Mouse (Mus musculus) left cerebral cortex, adult 9 months (tissue): Measurements from ENCODE around the gene Kcnip3.

ENCODE experiments used
- DNase-seq, 2 experiments: peaks; one replicate each; pipeline ENCODE4 v3.0.0; 2022; ENCODE audit warnings: low spot score in 2 of 2

Kcnip3 gene

DNA sequence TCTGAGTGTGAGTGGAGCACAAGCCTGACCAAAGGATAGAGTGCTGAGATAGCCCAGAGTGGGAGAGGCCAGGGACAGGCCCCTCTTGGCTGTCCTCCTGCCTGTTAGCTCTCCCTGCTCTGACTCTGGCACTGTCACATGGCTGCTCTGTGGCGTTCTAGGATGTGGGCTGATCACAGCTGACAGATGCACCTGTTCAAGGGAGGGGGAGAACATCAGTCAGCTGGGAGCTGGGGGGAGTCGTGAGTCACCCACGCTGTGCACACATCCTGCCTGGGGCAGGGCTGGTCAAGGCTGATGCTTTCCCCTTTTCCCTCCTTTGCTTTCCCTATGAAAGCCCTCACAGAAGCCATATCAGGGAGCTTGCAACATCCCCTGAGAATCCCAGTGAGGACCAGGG is 3.6 kb downstream of the Kcnip3 start:
- DNase-seq = peak in 1 of 2 experiments; percentile 73

GRCm38 (mm10) chr2:127517081-127517480 is 4.8 kb downstream of the Kcnip3 start:
- peak in 1 of 2 experiments; percentile 85 for DNase-seq

- no peak for DNase-seq
Measured at GRCm38 (mm10) chr2:127514380-127515124, 7.3 kb downstream of the Kcnip3 start.

GRCm38 (mm10) chr2:127513244-127513643 is 8.7 kb downstream of the Kcnip3 start:
- DNase-seq = no peak

DNA sequence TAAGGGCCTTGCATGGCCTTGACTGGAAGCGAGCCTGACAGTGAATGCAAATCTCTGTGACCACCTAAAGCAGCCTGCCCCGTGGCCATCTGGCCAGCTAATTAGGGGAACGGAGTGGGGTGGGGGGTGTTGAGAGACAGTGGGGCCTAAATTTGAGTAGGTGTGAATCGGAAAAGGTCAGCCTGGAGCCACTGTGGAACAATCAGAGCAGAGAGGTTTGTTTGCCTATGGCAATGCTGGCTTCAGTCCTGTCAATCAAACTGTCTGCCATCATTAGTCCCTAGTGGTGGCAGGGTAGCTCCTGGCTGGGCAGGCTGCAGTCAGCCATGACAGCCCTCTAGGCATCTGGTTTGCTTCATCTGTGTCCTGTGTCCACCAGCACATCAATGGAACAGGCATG is 10.5 kb downstream of the Kcnip3 start:
- DNase-seq = no peak

DNA sequence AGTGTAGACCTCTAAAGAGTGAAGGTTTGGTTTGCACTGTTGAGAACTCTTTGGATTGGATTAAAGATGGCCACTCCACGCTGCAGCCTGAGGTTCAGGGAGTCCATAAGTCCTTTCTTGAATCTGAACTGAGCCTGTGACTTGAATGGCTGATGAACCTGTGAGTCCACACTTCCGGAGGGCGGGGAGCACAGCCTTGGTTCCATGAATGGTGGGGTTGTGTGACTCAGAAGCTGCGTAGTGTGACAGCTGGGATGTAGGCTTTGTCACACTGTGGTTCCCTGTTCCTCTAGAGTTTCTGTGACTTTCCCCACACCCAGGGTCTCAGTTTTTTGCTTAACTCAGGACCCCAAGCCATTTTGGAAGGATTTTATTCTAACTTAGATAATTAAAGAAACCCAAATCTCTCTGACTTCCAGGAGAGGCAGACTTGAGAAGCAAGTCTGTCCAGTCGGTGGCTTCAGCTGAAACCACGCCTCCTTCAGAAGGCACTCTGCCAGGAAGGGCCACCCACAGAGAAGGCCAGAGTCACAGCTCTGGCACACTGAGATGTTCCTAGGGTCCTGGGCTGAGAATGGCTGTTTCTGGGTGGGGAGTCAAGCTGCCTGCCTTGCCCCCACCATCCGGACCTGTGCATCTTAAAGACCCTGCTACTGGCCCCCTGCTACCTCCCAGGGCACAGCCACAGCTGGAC is 13.8 kb downstream of the Kcnip3 start:
- no peak for DNase-seq

DNA sequence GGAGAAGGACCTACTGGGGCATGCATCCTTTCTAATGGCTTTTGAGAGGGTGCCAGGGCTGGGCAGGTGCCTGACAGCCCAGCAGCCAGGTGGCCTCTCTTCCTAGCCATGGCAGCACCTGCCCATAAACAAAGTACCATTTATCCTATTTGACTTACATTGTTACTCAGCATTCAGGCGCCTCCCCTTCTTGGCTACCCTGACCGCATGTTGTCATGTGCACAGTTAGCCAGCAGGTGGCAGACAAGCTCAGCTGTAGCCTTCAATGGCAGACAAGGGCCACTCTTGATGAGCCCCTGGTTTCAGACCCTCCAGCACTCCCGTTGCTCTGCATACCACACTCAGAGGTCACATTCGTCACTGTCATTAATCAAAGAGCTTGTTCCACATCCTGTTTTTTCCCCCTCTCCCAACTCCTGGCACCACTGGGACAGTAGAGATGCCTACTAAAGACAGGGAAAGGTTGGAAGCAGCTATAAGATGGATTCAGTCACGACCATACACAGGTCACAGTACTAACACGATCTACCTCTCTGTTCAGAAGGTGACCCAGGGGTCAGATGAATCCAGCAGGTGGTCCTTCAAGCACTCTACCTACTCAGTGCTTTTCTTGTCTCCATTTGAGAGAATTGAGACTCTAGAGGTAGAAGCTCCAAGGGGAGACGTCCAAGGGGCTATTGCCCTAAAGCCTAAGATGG is 14.7 kb downstream of the Kcnip3 start:
- peak in 1 of 2 experiments; percentile 91 for DNase-seq

GRCm38 (mm10) chr2:127506131-127506632 is 15.7 kb downstream of the Kcnip3 start:
- no peak for DNase-seq

- DNase-seq = no peak
Measured at GRCm38 (mm10) chr2:127505196-127505595, 16.7 kb downstream of the Kcnip3 start.

DNA sequence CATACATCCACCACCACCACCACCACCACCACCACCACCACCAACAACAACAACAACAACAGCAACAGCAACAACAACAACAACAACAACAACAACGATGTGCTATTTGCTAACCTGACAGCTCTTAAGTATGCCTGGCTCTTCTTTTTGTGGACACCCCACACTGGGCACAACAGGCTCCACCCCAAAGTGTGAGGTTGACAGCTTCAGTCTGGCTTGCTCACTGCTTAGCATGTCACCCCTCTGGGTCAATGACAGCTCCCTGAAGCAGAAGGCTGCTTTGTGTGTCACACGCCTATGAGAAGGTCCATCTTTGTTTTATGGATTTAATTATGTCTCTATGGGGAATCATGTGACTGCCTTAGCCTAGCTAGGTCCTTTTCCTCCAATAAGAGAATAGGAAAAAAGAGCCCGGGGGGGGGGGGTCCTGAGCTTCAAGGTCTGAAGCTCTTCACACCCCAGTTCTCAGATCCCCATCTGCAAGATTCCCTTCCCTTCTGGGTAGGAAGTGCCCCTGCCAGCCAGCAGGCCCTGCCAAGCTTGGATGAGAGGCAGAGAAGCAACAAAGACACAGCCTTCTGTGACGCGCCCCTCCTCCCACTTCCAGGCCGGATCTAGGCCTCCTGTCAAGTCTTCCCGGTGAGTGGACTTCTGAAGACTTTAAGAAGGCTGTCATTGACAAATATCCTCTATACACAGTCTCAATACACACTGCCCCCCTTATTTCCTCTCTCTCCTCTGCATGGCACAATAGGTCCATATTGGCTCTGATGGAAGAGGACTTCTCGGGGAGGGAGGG is 17.9 kb downstream of the Kcnip3 start:
- peak in 1 of 2 experiments; percentile 54 for DNase-seq

DNA sequence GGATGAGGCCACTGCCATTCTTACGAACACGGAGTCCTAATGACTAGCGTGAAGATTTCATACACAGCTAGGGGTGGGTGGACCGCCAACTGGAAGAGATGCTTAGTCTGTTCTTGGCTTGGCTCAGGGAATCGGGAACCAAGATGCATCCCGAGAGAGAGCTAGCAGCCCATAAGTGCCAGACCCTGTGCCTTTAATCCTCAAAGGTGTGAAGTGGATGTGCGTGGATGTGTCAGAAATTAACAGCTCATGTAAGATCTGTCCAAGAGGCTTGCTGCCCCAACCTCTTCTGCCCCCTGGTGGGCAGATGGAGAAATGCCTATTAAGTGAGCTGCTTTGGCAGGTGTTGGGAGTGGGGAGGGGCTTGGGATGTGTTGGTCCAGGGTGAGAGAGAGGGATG is 20.8 kb downstream of the Kcnip3 start:
- peak in 1 of 2 experiments; percentile 74 for DNase-seq

- peak in 1 of 2 experiments; percentile 61 for DNase-seq
Measured at GRCm38 (mm10) chr2:127498750-127499149, 23.1 kb downstream of the Kcnip3 start.

- DNase-seq = no peak
Measured at GRCm38 (mm10) chr2:127496321-127496720, 25.6 kb downstream of the Kcnip3 start.

- DNase-seq = no peak
Measured at GRCm38 (mm10) chr2:127484476-127485170, 37.3 kb downstream of the Kcnip3 start.

DNA sequence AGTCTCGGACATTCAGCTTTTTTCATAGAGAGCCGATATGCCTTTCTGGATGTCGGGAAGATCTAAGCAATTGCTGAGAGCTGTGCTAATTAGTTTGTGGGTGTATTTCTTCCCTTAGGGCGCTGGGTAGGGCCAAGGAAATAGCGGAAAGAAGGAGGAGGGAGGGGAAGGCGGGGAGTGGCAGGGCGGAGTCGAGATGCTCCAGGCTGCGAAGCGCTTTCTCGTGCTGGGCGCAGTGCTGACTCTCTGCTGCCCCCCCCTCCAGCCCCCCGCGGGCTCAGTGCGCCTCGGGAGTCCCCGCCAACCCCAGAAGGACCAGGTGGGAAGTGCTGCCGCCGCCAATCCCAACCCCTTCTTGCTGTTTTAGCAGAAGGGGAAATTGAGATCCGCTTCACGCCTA is 38.9 kb downstream of the Kcnip3 start:
- no peak for DNase-seq

DNA sequence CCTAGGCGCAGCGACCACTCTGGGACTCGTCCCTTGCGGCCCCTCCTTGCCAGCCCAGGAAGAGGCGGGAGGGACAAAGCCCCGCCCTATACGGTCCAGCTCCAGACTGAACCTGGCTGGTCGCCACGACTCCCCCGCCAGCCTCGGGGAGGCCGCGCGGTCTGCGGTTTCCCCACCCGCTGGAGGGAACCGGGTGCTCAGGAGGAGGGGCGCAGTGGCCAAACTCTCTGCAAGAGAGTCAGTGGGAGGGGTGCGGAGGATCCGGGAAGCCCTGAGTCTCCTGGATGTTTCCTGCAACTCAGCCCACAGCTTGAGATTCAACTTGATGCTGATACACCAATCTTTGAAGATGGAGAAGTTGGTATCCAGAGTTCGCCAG is 39.4 kb downstream of the Kcnip3 start:
- DNase-seq = no peak

DNA sequence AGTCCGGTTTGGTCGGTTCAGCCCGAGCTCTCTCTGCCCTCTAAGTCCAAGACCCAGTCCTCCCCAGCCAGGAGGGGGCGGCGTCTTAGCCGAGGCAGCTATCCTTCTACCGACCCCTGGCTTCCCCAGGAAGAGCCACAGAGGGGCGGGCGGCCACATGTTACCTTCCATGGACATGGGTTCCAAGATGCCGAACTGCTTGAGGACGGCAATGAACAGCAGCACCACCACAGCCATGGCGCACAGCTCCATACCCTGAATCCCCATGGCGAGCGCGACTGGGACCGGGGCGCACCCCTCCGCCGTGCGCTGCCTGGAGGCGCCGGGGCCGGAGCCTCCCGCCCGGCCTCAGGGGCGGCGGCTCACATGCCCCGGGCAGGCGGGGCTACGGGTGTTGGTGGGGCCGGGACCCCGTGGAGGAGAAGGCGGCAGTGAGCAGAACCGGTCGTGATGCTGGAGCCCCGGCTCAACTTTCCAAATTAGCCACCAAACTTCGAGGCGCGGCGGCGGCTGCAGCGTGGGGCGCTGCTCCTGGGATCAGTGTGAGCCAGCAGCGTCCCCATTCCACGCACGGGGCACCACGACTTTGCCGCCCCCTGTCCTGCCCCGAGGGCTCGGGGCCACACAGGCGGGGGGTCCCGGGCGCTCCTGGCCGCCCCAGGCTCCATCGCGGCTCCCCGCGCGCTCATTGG is 39.9 kb downstream of the Kcnip3 start:
- DNase-seq = no peak

DNA sequence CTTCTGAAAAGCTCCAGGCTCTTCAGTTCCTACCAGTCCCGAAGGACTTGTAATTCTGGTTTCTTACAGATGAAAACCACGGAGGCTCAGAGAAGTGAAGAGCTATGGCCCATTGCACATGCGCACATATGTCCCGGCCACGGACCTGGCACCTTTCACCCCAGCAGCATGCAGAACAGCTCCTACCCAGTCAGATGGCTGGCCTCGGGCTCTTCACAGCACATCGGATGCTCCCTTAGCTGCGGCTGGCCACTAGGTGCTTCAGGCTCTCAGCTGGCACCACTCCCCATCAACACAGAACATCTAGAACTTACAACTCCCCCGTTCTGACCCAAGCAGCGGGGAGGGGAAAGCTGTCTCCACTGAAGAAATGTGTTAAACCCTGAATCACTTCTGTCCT is 42.1 kb downstream of the Kcnip3 start:
- DNase-seq = no peak

DNA sequence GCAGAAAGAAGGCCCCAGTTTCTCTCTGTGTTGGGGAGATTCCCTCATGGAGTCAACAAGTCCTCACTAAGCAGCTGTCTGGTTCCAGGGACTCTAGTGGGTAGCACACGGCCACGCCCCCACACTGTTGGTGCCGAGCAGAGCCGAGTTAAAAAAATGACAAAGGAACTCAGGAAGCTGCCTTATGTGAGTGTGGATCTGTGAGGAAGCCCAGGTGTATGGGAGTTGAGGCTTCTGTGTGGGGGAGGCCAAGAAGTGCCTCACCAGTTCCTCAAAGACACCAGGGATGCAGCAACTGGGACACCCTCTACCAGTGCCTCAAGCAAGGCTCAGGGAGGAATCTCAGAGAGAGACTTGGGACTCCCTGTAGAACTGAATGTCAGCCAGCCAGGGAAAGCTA is 42.7 kb downstream of the Kcnip3 start:
- peak; percentile 32 to 52 for DNase-seq

DNA sequence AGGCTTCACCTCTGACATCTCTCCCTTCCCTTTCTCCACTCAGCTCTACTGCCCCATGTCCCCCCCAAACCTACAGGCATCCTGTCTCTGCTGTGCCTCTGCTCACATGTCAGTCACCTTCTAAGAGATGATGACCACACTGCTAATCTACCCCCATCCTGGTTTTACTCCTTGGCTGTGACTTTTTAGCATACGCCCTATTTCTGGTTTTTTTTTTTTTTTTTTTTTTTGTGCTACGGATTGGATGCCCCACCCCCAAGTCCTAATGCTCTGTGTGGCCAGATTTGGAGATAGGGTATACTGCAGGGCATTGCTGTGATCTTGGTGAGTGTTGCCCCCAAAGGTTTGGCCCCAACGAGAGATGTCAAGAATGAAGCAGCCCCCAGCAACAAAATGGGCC is 49.6 kb downstream of the Kcnip3 start:
- DNase-seq = no peak
